Mouse (Mus musculus) heart, postnatal 25 days (tissue): ENCODE results near the gene Pik3r3. TPM values are rescaled to one million over a fixed set of nuclear protein-coding genes. Genes with fewer than 3 reads are reported as not detected.

Experiments used
- DNase-seq: peaks from one replicate; pipeline ENCODE4 v3.0.0; 2022; ENCODE audit warnings: low spot score
- intact Hi-C: fragments of 180-260 bp; cut with DNase I; formaldehyde crosslinking; loops from one replicate; pipeline ENCODE4 v1.15.1; 2025
- total RNA-seq, 2 experiments: library from RNA; stranded (reverse); gene quantifications; 2 replicates each; pipeline ENCODE4 v1.2.3; 2021

The Pik3r3 gene
- total RNA-seq, 2 experiments from 2014 or later: 12.9 to 13.1 TPM

GRCm38 (mm10) chr4:116342119-116342518 lies 120.7 kb downstream of the Pik3r3 start:
- intact Hi-C loops: loop anchor here (1.0 to 2.0 kb wide), 2 partner anchors 62 to 105 kb away; no protein-coding TSS in a partner anchor
- no peak for DNase-seq

- DNase-seq: no peak
- intact Hi-C loops: no loop called here
Observed at GRCm38 (mm10) chr4:116352496-116352895, 131.1 kb downstream of the Pik3r3 start.

Other genes with a start within 250 kb of the Pik3r3 start
- under 1 TPM; 0.13 to 0.17 TPM for gene Faah, start 203.7 kb upstream of the Pik3r3 start, total RNA-seq
- gene Nsun4, start 167.7 kb upstream of the Pik3r3 start, total RNA-seq: 10 to 100 TPM; 24.5 to 27.9 TPM
- gene Uqcrh, start 146.5 kb upstream of the Pik3r3 start, total RNA-seq: 1,000 to 10,000 TPM; 1,988 to 2,066 TPM
- 10 to 100 TPM; 24.6 to 29.4 TPM for gene Lrrc41, start 146.3 kb upstream of the Pik3r3 start, total RNA-seq
- gene Rad54l, start 97.9 kb upstream of the Pik3r3 start, total RNA-seq: under 1 TPM; 0.29 to 0.53 TPM
- gene Pomgnt1, start 97.8 kb upstream of the Pik3r3 start, total RNA-seq: 10 to 100 TPM; 61.8 to 62.7 TPM
- 1 to 10 TPM; 3.3 to 3.9 TPM for gene Lurap1, start 70.3 kb upstream of the Pik3r3 start, total RNA-seq
- gene Tspan1, start 54.0 kb upstream of the Pik3r3 start, total RNA-seq: not detected
- not detected for gene 1700042G07Rik, start 48.2 kb upstream of the Pik3r3 start, total RNA-seq
- gene Gm49337, start 48.2 kb upstream of the Pik3r3 start, total RNA-seq: under 1 TPM in 1 of 2 experiments, not detected in 1; 0.39 TPM
- gene Mast2, start 242.6 kb downstream of the Pik3r3 start, total RNA-seq: 100 to 1,000 TPM; 118 to 119 TPM